9 mouse cellular contexts compared by ENCODE assay signal in genomic region chr11:61449499-61450292, GRCm38 (mm10). TPM values are rescaled to one million over a fixed set of nuclear protein-coding genes. Genes with fewer than 3 reads are reported as not detected.
DNase-seq lines count a peak whose midpoint lies in the region; TF ChIP-seq lines count a peak whose summit lies in the region.
"Had no signal": no experiment of that assay in that cellular context is flagged by ENCODE, and none has a peak within 500 bp of the region (broad histone marks: within the 10 kb centered on the region; RNA-seq: fewer than 3 reads in every experiment).

No protein-coding gene starts in this region.

- no peaks in the 10 kb centered on the region for H3K36me3 ChIP-seq in C2C12 (ENCODE audit: control insufficient read depth, insufficient read depth)
- H3K36me3 ChIP-seq: heart, embryonic 13.5 days had no signal

- H3ac ChIP-seq in C2C12 (ENCODE audit: control insufficient read depth, insufficient read length, low read depth): no peak overlapping the region

- peak; percentile 1 for TF ChIP-seq CTCF in C2C12 (IDR thresholded peaks at IDR 0.05; ENCODE audit: control insufficient read depth, insufficient read depth, insufficient read length)

- no peak overlapping the region for H3K4me3 ChIP-seq in C2C12 (ENCODE audit: insufficient read depth, poor library complexity, severe bottlenecking)
- H3K4me3 ChIP-seq: heart, embryonic 13.5 days had no signal

- H3K79me2 ChIP-seq in C2C12 (ENCODE audit: control insufficient read depth, insufficient read depth): no peaks in the 10 kb centered on the region

- DNase-seq in heart, postnatal 4 days: peak; percentile 21
- no peak for DNase-seq in heart, adult 8-10 months (ENCODE audit: low spot score)
- peak; percentile 72 for DNase-seq in cerebellum, adult 8-10 months
- peak; percentile 37 for DNase-seq in left cerebral cortex, postnatal 4 days
- DNase-seq in urinary bladder, postnatal 36 days (ENCODE audit: low spot score in 2 of 2): no peak
- DNase-seq in kidney, adult 11 months: no peak
- DNase-seq in lung, postnatal 10 days: no peak

- intact Hi-C loops in left cerebral cortex, postnatal 4 days (cut with DNase I): no loop called here

- H3K27me3 ChIP-seq in C2C12 (ENCODE audit: control insufficient read depth, insufficient read depth, insufficient read length): peaks cover 44% of the 10 kb centered on the region

- no peaks in the 10 kb centered on the region for H3K79me3 ChIP-seq in C2C12 (ENCODE audit: low read depth)

TF ChIP-seq in C2C12, 6 proteins besides CTCF, POLR2A, EP300 and RAD21:
- TF ChIP-seq CEBPB (IDR thresholded peaks at IDR 0.05; ENCODE audit: low read depth) (no peak), MAX (IDR thresholded peaks at IDR 0.05) (no peak), MYOG (IDR thresholded peaks at IDR 0.05; ENCODE audit: control insufficient read depth, extremely low read depth, insufficient read length) (no peak), FOSL1 (IDR thresholded peaks at IDR 0.05; ENCODE audit: insufficient read depth, low read length, poor library complexity, severe bottlenecking) (no peak), USF1 (IDR thresholded peaks at IDR 0.05; ENCODE audit: low read depth) (no peak), MYOD1 (IDR thresholded peaks at IDR 0.05; ENCODE audit: control insufficient read depth, insufficient read length, low read depth) (no peak)
TF ChIP-seq in C2C12: peak in this region for 0.

RNA-seq across cellular contexts. Expression of gene Rnf112, which starts 4.2 kb away (rescaled TPM):
- under 1 TPM; 0.14 to 0.16 TPM for total RNA-seq in heart, postnatal 4 days (2021)
- under 1 TPM in 3 of 4 experiments, not detected in 1; 0.12 to 0.14 (median 0.14) TPM for total RNA-seq in heart, adult 8-10 months (2022)
- polyA plus RNA-seq in C2C12 (2012; fragmentation: generic; extraction: Trizol): not detected
- total RNA-seq in left cerebral cortex, postnatal 4 days (2021): 100 to 1,000 TPM in 1 of 2 experiments, 10 to 100 TPM in 1; 89.8 to 101 TPM

RNA-seq across cellular contexts. Expression of gene Mfap4, which starts 35.5 kb away (rescaled TPM):
- 10 to 100 TPM; 70.7 to 78.0 TPM for total RNA-seq in heart, postnatal 4 days (2021)
- 10 to 100 TPM in 2 of 4 experiments, 1 to 10 TPM in 2; 7.9 to 11.9 (median 9.9) TPM for total RNA-seq in heart, adult 8-10 months (2022)
- polyA plus RNA-seq in C2C12 (2012; fragmentation: generic; extraction: Trizol): not detected
- 10 to 100 TPM; 10.2 to 12.2 TPM for total RNA-seq in left cerebral cortex, postnatal 4 days (2021)

RNA-seq across cellular contexts. Expression of gene Mapk7, which starts 44.5 kb away (rescaled TPM):
- total RNA-seq in heart, postnatal 4 days (2021): 10 to 100 TPM; 16.0 to 16.8 TPM
- total RNA-seq in heart, adult 8-10 months (2022): 1 to 10 TPM; 4.3 to 5.1 (median 4.7) TPM
- polyA plus RNA-seq in C2C12 (2012; fragmentation: generic; extraction: Trizol): 21.3 TPM
- 10 to 100 TPM; 65.1 to 69.8 TPM for total RNA-seq in left cerebral cortex, postnatal 4 days (2021)

RNA-seq across cellular contexts. Expression of gene B9d1, which starts 55.2 kb away (rescaled TPM):
- 10 to 100 TPM in 1 of 2 experiments, 1 to 10 TPM in 1; 9.8 to 12.0 TPM for total RNA-seq in heart, postnatal 4 days (2021)
- 10 to 100 TPM in 1 of 4 experiments, 1 to 10 TPM in 3; 7.9 to 11.2 (median 8.3) TPM for total RNA-seq in heart, adult 8-10 months (2022)
- polyA plus RNA-seq in C2C12 (2012; fragmentation: generic; extraction: Trizol): 45.7 TPM
- total RNA-seq in left cerebral cortex, postnatal 4 days (2021): 10 to 100 TPM; 33.2 to 34.7 TPM

Comparison
In these comparisons a context has a peak if more than half of its experiments do, and no peak if none do; other contexts are left out.
1. DNase-seq: peak in heart, postnatal 4 days (single experiment), cerebellum, adult 8-10 months (single experiment) and left cerebral cortex, postnatal 4 days (single experiment); none in heart, adult 8-10 months (single experiment), urinary bladder, postnatal 36 days (0 of 2), kidney, adult 11 months (single experiment) and lung, postnatal 10 days (single experiment).
2. RNA of gene Mfap4, which starts 35.5 kb away (total RNA-seq): 70.7 to 78.0 TPM in heart, postnatal 4 days; 10.2 to 12.2 TPM in left cerebral cortex, postnatal 4 days and 7.9 to 11.9 TPM in heart, adult 8-10 months; every median in the first group is over 4 times any median in the second.
3. RNA of gene Rnf112, which starts 4.2 kb away (total RNA-seq): 89.8 to 101 TPM in left cerebral cortex, postnatal 4 days; 0.14 to 0.16 TPM in heart, postnatal 4 days and 0.12 to 0.14 TPM in heart, adult 8-10 months; every median in the first group is over 10 times any median in the second.